Mouse (Mus musculus) small intestine, adult 2 months (tissue): ENCODE measurements at regions not wholly inside any gene's neighbourhood (a gene's known extent, or its start where the extent isn't known, plus 50 kb on each side); places are given as distances from the start of the nearest gene placed in this dataset.

Experiments
- CTCF ChIP-seq: fragments of 200-500 bp; IDR thresholded peaks from 2 replicates; pipeline ENCODE4 v1.5.1; 2012; ENCODE audit warnings: low read depth, mild to moderate bottlenecking, control low read depth, inconsistent platforms, low read length, moderate library complexity, mixed read lengths; ENCODE audit not compliant: insufficient replicate concordance, insufficient read length; ENCODE audit errors: extremely low read depth
- POLR2A ChIP-seq: fragments of 200-500 bp; IDR thresholded peaks from 2 replicates; pipeline ENCODE4 v1.6.1; 2012; ENCODE audit warnings: low read depth, mild to moderate bottlenecking, control low read depth, inconsistent platforms, low read length, moderate library complexity

DNA sequence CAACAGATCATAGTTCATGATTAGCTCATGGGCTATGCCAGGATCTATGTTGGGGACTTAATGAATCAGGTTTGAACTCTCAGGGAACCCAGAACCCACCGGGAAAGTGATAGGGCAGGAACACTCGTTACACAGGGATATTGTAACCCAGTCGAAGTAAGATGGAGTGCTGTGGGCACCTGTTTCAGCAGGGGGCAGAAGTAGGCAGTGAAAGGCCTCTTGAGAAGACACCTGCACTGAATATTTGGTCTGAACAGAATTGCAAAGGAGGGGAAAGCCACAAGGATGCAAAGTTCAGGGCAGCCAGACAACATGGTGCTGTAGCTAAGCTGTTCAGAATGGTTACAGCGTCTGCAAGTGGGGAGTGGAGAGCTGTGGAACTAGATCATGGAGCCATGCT lies 129.9 kb upstream of the Tut7 start:
- TF ChIP-seq CTCF (no peak), POLR2A (no peak)
